ENCODE assay signal across 21 mouse cellular contexts in genomic region chr19:38527475-38527874, GRCm38 (mm10).
"Had no signal": no experiment of that assay in that cellular context is flagged by ENCODE, and none has a peak within 500 bp of the region (broad histone marks: within the 10 kb centered on the region; RNA-seq: fewer than 3 reads in every experiment).

No protein-coding gene starts in this region.

- H3K27me3 ChIP-seq: liver, embryonic 12.5 days; liver, embryonic 15.5 days; lung, embryonic 15.5 days; megakaryocyte, embryonic 14.5 days; midbrain, embryonic 15.5 days; neural tube, embryonic 13.5 days had no signal

- H3K4me1 ChIP-seq: limb, embryonic 10.5 days; liver, embryonic 12.5 days; liver, embryonic 15.5 days; lung, embryonic 15.5 days; megakaryocyte, embryonic 14.5 days had no signal

- H3K27ac ChIP-seq: kidney, postnatal 0 days; layer of hippocampus, adult 2 months; limb, embryonic 10.5 days; limb, embryonic 13.5 days; liver, embryonic 12.5 days; liver, embryonic 15.5 days; lung, embryonic 15.5 days; midbrain, embryonic 15.5 days; neural tube, embryonic 13.5 days; stomach, postnatal 0 days had no signal

- ATAC-seq: liver, embryonic 12.5 days; midbrain, embryonic 15.5 days had no signal

- H3K4me3 ChIP-seq: layer of hippocampus, adult 2 months; limb, embryonic 10.5 days; limb, embryonic 13.5 days; liver, embryonic 12.5 days; liver, embryonic 15.5 days; lung, embryonic 15.5 days; megakaryocyte, embryonic 14.5 days; midbrain, embryonic 15.5 days; neural tube, embryonic 13.5 days had no signal

- H3K4me2 ChIP-seq: limb, embryonic 13.5 days; liver, embryonic 12.5 days; liver, embryonic 15.5 days; lung, embryonic 15.5 days; midbrain, embryonic 15.5 days; neural tube, embryonic 13.5 days had no signal

- H3K9ac ChIP-seq: limb, embryonic 13.5 days; liver, embryonic 12.5 days; liver, embryonic 15.5 days; lung, embryonic 15.5 days; midbrain, embryonic 15.5 days; neural tube, embryonic 13.5 days had no signal

- DNase-seq: kidney, adult 2 months; kidney, postnatal 25 days; layer of hippocampus, adult 9-11 months; liver; lung, adult 18-20 months; lung, postnatal 10 days; lung, postnatal 36 days; thymus, adult 2 months; thymus, postnatal 14 days; thymus, postnatal 4 days had no signal

- H3K9me3 ChIP-seq: limb, embryonic 10.5 days; liver, embryonic 12.5 days; liver, embryonic 15.5 days; lung, embryonic 15.5 days; midbrain, embryonic 15.5 days; neural tube, embryonic 13.5 days had no signal

- H3K36me3 ChIP-seq: liver, embryonic 12.5 days; liver, embryonic 15.5 days; midbrain, embryonic 15.5 days had no signal
